Mouse (Mus musculus) ES-E14 (cell line): Measurements from ENCODE around the gene Snrk. TPM values are rescaled to one million over a fixed set of nuclear protein-coding genes. Genes with fewer than 3 reads are reported as not detected.

Experiments
- DNase-seq: peaks from one replicate; pipeline ENCODE4 v3.0.0-alpha.2; 2013; ENCODE audit warnings: low read depth, low spot score
- H3K27ac ChIP-seq: 2 replicates; pipeline ENCODE4 v1.5.1; 2012; ENCODE audit warnings: low read depth, mild to moderate bottlenecking, low read length, moderate library complexity, mixed read lengths; ENCODE audit not compliant: poor library complexity, insufficient read depth, severe bottlenecking
- H3K36me3 ChIP-seq: 2 replicates; pipeline ENCODE4 v1.6.1; 2012; ENCODE audit warnings: mild to moderate bottlenecking, low read length, moderate library complexity, mixed read lengths; ENCODE audit not compliant: control insufficient read depth, poor library complexity, insufficient read depth, severe bottlenecking
- H3K4me1 ChIP-seq, 2 experiments: fragments of 150-350 bp in 1 of 2; sonication (generic) in 1 of 2; 2 replicates each; pipeline ENCODE4 v1.6.1; 2012; ENCODE audit warnings: low read length in 2 of 2, mild to moderate bottlenecking in 1 of 2, mixed read lengths in 1 of 2; ENCODE audit not compliant: control insufficient read depth in 2 of 2, insufficient read depth in 2 of 2, poor library complexity in 1 of 2
- H3K4me3 ChIP-seq, 2 experiments: fragments of 150-350 bp in 1 of 2; sonication (generic) in 1 of 2; 2 replicates each; pipeline ENCODE4 v1.5.1; 2012; ENCODE audit warnings: low read length in 2 of 2, low read depth in 1 of 2, mild to moderate bottlenecking in 1 of 2, mixed read lengths in 1 of 2; ENCODE audit not compliant: insufficient read depth in 1 of 2, poor library complexity in 1 of 2, severe bottlenecking in 1 of 2
- H3K9ac ChIP-seq: 2 replicates; pipeline ENCODE4 v1.6.1; 2012; ENCODE audit warnings: low read depth, mild to moderate bottlenecking, low read length, mixed read lengths; ENCODE audit not compliant: poor library complexity, insufficient read depth, severe bottlenecking
- H3K9me3 ChIP-seq: fragments of 150-350 bp; sonication (generic); 2 replicates; pipeline ENCODE4 v1.6.1; 2012; ENCODE audit warnings: low read depth, mild to moderate bottlenecking, low read length; ENCODE audit not compliant: control insufficient read depth, insufficient read depth
- CHD2 ChIP-seq: IDR thresholded peaks from 2 replicates; pipeline ENCODE4 v1.6.1; 2014; ENCODE audit warnings: mild to moderate bottlenecking, low read depth, low read length, inconsistent platforms
- HCFC1 ChIP-seq: IDR thresholded peaks from 2 replicates; pipeline ENCODE4 v1.6.1; 2012; ENCODE audit warnings: low read length, inconsistent platforms, borderline replicate concordance; ENCODE audit not compliant: insufficient read depth
- MAFK ChIP-seq: IDR thresholded peaks from 2 replicates; pipeline ENCODE4 v1.6.1; 2014; ENCODE audit warnings: mild to moderate bottlenecking, low read depth, low read length, inconsistent platforms; ENCODE audit not compliant: insufficient read depth
- ZC3H11A ChIP-seq: IDR thresholded peaks from 2 replicates; pipeline ENCODE4 v1.6.1; 2012; ENCODE audit warnings: low read depth, mild to moderate bottlenecking, inconsistent platforms, low read length, borderline replicate concordance
- ZNF384 ChIP-seq: IDR thresholded peaks from 2 replicates; pipeline ENCODE4 v1.6.1; 2012; ENCODE audit warnings: low read depth, low read length, inconsistent platforms
- in situ Hi-C, 2 experiments: fragments of 600-800 bp; cut with MboI; formaldehyde crosslinking; loops; one replicate each; pipeline ENCODE4 v1.15.1; 2025; ENCODE audit warnings: low sequenced_read_pairs in 2 of 2, inconsistent platforms in 1 of 2; ENCODE audit not compliant: unreplicated experiment in 2 of 2
- total RNA-seq: library from RNA; depleted of rRNA; stranded (reverse); fragments of 300-350 nt; gene quantifications from 2 replicates; pipeline ENCODE4 v1.2.3, GENCODE M21; 2012

Gene Snrk
- total RNA-seq, 1 experiment: 10.0 TPM

DNA sequence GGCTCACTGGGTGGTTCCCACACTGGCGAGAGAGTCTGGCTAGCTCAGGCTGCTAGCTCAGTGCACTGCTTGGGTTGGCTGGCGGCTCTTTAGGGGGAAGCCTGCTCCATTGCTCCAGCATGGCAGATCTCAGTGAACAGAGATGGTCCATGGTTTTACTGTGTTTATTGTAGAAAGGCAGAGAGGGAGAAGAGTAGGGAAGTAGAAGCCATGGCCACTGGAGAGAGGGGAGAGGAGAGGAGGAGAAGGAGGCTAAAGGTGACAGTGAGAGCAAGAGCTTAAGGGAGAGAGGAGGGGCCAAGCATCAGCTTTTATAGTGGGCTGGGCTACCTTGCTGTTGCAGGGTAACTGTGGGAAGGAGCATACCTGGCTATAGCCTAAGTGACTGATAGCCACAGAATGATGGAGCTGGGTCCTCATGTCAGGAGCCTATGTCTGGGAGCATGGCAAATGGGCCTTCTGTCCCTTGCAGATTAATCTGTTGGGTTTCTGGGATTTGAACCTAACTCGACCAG lies 10.3 kb downstream of the Snrk start:
- H3K9me3 ChIP-seq: no peaks in the 10 kb centered on the region
- DNase-seq: no peak
- TF ChIP-seq CHD2 (no peak), HCFC1 (no peak), ZC3H11A (no peak), MAFK (no peak), ZNF384 (no peak)
- in situ Hi-C loops: no loop called here
- H3K4me1 ChIP-seq: peaks cover 0 to 2% of the 10 kb centered on the region in 2 experiments; a peak in 1 of 4 replicates
- H3K27ac ChIP-seq: no peak overlapping the region
- no peaks in the 10 kb centered on the region for H3K36me3 ChIP-seq
- no peak overlapping the region for H3K9ac ChIP-seq
- H3K4me3 ChIP-seq: no peak overlapping the region

DNA sequence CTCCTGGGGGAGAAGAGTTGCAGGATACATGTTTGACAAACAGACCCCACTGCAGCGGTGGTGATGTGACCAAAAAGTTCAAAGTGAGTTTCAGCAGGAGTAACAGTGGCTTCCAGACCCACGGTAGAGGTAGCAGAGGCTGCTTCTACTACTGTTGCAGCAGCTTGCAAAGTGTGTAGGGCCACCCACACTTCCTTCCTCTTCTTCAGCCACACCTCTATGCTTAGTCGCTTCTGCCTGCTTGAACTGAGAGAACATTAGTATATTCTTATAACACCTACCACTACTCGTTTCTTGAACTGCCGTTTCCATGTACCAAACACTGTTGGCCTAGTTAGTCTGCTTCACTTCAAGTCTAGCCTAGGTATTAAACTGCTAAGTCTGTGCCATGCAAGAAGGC lies 11.6 kb downstream of the Snrk start:
- no peak overlapping the region for H3K4me3 ChIP-seq
- no peaks in the 10 kb centered on the region for H3K9me3 ChIP-seq
- no peak overlapping the region for H3K9ac ChIP-seq
- no peak for TF ChIP-seq HCFC1
- no peak for TF ChIP-seq ZC3H11A
- TF ChIP-seq MAFK: no peak
- TF ChIP-seq ZNF384: no peak
- TF ChIP-seq CHD2: no peak
- no peak overlapping the region for H3K27ac ChIP-seq
- H3K36me3 ChIP-seq: no peaks in the 10 kb centered on the region
- peaks cover 0 to 2% of the 10 kb centered on the region in 2 experiments; a peak in 1 of 4 replicates for H3K4me1 ChIP-seq
- no peak for DNase-seq
- in situ Hi-C loops: no loop called here

- peaks cover 0 to 2% of the 10 kb centered on the region in 2 experiments; a peak in 1 of 4 replicates for H3K4me1 ChIP-seq
- no peaks in the 10 kb centered on the region for H3K36me3 ChIP-seq
- in situ Hi-C loops: no loop called here
- no peak overlapping the region for H3K9ac ChIP-seq
- H3K4me3 ChIP-seq: no peak overlapping the region
- no peaks in the 10 kb centered on the region for H3K9me3 ChIP-seq
- DNase-seq: no peak
- TF ChIP-seq ZNF384: no peak
- no peak for TF ChIP-seq MAFK
- no peak for TF ChIP-seq HCFC1
- TF ChIP-seq CHD2: no peak
- no peak for TF ChIP-seq ZC3H11A
- no peak overlapping the region for H3K27ac ChIP-seq
Observed at GRCm38 (mm10) chr9:122130666-122131065, 13.6 kb downstream of the Snrk start.

GRCm38 (mm10) chr9:122132145-122132544 lies 15.1 kb downstream of the Snrk start:
- TF ChIP-seq ZNF384 (no peak), CHD2 (no peak), HCFC1 (no peak), MAFK (no peak), ZC3H11A (no peak)

GRCm38 (mm10) chr9:122135095-122135884 lies 18.2 kb downstream of the Snrk start:
- Histone ChIP-seq H3K36me3 (no peaks in the 10 kb centered on the region), H3K9me3 (no peaks in the 10 kb centered on the region), H3K27ac (no peak overlapping the region), H3K4me3 (no peak overlapping the region), H3K9ac (no peak overlapping the region), H3K4me1 (no peaks in the 10 kb centered on the region)
- in situ Hi-C loops: no loop called here
- no peak for DNase-seq
- TF ChIP-seq ZC3H11A: no peak

More at GRCm38 (mm10) chr9:122132145-122132544, 15.1 kb downstream of the Snrk start:
- Histone ChIP-seq H3K9me3 (no peaks in the 10 kb centered on the region), H3K4me1 (no peaks in the 10 kb centered on the region), H3K27ac (no peak overlapping the region), H3K4me3 (no peak overlapping the region), H3K36me3 (no peaks in the 10 kb centered on the region), H3K9ac (no peak overlapping the region)
- DNase-seq: no peak
- in situ Hi-C loops: no loop called here
